Mouse (Mus musculus): ENCODE measurements around the gene Ano6. TPM values are rescaled to one million over a fixed set of nuclear protein-coding genes. Genes with fewer than 3 reads are reported as not detected.

The Ano6 gene
- polyA plus RNA-seq, 1 experiment from 2014 or later, result 27.8 TPM

GRCm38 (mm10) chr15:95848493-95849064, 57.9 kb downstream of the Ano6 start:
- no peaks in the 10 kb centered on the region for H3K9me3 ChIP-seq (ENCODE audit: control insufficient read depth, low read length)
- H3K4me1 ChIP-seq (ENCODE audit: control insufficient read depth, insufficient read depth, low read length), result no peaks in the 10 kb centered on the region
- 73% methylated on average over 6 of the region's 6 CpGs for WGBS
- no peak overlapping the region for H3K9ac ChIP-seq (replicated peaks; ENCODE audit: low read length)
- H3K27me3 ChIP-seq (ENCODE audit: control insufficient read depth, insufficient read depth, low read length), result no peaks in the 10 kb centered on the region
- no peak overlapping the region for H3K4me2 ChIP-seq (ENCODE audit: low read length)
- no peak for ATAC-seq (ENCODE audit: low FRiP score, low TSS enrichment)
- H3K36me3 ChIP-seq (ENCODE audit: control insufficient read depth, insufficient read depth, low read length), result no peaks in the 10 kb centered on the region
- H3K27ac ChIP-seq (replicated peaks; ENCODE audit: low read depth, low read length), result no peak overlapping the region
- H3K4me3 ChIP-seq (replicated peaks; ENCODE audit: low read depth, low read length), result no peak overlapping the region
- DNase-seq, result no peak

DNA sequence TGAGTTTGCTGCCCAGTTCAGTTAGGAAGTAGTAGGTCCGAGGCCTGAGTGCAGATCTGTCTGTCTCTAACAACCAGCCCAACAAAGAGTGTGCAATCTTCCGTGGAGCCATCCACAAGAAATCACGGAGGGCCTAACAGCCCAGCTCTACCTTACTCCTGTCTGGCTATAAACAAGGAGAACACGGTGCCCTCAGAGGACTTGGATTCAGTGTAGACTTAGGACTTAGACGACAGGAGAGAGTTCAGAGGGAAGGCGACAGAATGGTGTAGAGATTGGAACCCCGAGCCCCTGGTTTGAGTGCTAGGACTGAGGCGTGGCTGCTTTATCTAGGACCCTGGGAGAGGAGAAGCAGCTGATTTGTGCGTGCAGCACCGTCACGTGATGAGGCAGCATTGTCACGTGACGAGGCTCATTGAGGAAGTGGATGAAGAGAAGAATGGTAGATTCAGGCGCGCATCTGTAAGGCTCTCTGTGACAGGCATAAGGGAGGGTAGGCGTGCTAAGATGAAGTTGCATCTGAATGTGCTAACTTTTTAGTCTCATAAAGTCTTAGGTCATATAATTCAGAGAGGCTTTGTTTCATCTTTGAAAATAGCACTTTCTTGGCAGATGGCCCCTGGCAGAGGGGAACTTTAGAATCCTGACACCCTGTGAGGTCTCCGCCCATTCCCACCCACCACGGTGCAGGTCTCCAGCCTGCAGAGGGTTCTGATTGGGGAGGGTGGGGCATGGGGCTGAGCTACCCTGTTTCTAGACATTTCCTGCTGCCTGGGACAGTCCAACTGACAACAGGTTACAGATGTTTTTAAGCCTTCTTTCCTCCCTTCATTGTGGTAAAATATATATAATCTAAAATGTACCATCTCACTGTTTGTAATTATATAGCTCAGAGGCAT, 59.1 kb downstream of the Ano6 start:
- H3K9me3 ChIP-seq (ENCODE audit: control insufficient read depth, low read length), result no peaks in the 10 kb centered on the region
- no peaks in the 10 kb centered on the region for H3K4me1 ChIP-seq (ENCODE audit: control insufficient read depth, insufficient read depth, low read length)
- no peak overlapping the region for H3K27ac ChIP-seq (replicated peaks; ENCODE audit: low read depth, low read length)
- H3K36me3 ChIP-seq (ENCODE audit: control insufficient read depth, insufficient read depth, low read length), result no peaks in the 10 kb centered on the region
- ATAC-seq (ENCODE audit: low FRiP score, low TSS enrichment), result no peak
- H3K4me3 ChIP-seq (replicated peaks; ENCODE audit: low read depth, low read length), result no peak overlapping the region
- no peak overlapping the region for H3K9ac ChIP-seq (replicated peaks; ENCODE audit: low read length)
- DNase-seq, result no peak
- H3K27me3 ChIP-seq (ENCODE audit: control insufficient read depth, insufficient read depth, low read length), result no peaks in the 10 kb centered on the region
- WGBS, result 75% methylated on average over 18 of the region's 18 CpGs
- no peak overlapping the region for H3K4me2 ChIP-seq (ENCODE audit: low read length)

GRCm38 (mm10) chr15:95850546-95850945, 59.9 kb downstream of the Ano6 start:
- no peaks in the 10 kb centered on the region for H3K9me3 ChIP-seq (ENCODE audit: control insufficient read depth, low read length)
- no peaks in the 10 kb centered on the region for H3K36me3 ChIP-seq (ENCODE audit: control insufficient read depth, insufficient read depth, low read length)
- WGBS, result 94% methylated on average over 5 of the region's 5 CpGs
- no peak overlapping the region for H3K9ac ChIP-seq (replicated peaks; ENCODE audit: low read length)
- no peak for ATAC-seq (ENCODE audit: low FRiP score, low TSS enrichment)
- no peaks in the 10 kb centered on the region for H3K27me3 ChIP-seq (ENCODE audit: control insufficient read depth, insufficient read depth, low read length)
- no peak overlapping the region for H3K4me3 ChIP-seq (replicated peaks; ENCODE audit: low read depth, low read length)
- no peak overlapping the region for H3K27ac ChIP-seq (replicated peaks; ENCODE audit: low read depth, low read length)
- H3K4me1 ChIP-seq (ENCODE audit: control insufficient read depth, insufficient read depth, low read length), result no peaks in the 10 kb centered on the region
- H3K4me2 ChIP-seq (ENCODE audit: low read length), result no peak overlapping the region
- DNase-seq, result no peak

DNA sequence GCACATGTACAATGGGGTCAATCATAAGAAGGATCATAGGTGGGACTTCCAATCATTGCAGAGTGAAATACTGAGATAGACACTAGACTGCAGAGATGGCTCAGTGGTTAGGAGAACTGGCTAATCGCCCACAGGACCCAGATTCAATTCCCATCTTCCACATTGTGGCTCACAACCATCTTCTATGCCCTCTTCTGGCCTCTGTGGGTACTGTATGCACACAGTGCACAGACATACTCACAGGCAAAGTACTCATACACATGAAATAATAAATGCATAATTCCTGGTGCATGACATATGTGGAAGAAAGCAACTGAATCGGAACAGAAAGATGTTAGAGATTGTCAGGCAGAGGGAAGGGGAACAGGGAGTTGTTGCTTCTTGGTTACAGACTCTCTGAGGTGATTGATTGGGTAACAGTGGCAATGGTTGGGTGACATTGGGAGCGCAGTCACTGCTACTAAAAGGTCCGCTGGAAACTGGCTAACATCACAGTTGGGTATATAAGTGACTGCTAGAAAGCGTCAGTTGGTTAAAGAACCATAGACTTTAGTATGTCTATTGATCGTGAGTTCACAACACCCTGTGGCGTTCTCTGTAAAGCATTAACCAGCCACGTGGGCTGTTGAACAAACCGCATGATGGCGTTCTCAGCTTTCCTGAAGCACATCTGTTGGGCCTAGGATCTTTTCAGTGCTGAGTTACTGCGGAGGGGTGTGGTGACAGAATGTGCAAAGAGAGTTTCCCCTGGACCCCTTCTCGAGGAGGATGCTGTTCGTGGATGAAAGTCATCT, 64.6 kb downstream of the Ano6 start:
- DNase-seq (no peak), ATAC-seq (ENCODE audit: low FRiP score, low TSS enrichment) (no peak)
- H3K9ac ChIP-seq (replicated peaks; ENCODE audit: low read length), result no peak overlapping the region
- WGBS, result 96% methylated on average over 13 of the region's 13 CpGs
- H3K27me3 ChIP-seq (ENCODE audit: control insufficient read depth, insufficient read depth, low read length), result no peaks in the 10 kb centered on the region
- no peak overlapping the region for H3K4me3 ChIP-seq (replicated peaks; ENCODE audit: low read depth, low read length)
- H3K9me3 ChIP-seq (ENCODE audit: control insufficient read depth, low read length), result no peaks in the 10 kb centered on the region
- no peaks in the 10 kb centered on the region for H3K4me1 ChIP-seq (ENCODE audit: control insufficient read depth, insufficient read depth, low read length)
- no peak overlapping the region for H3K27ac ChIP-seq (replicated peaks; ENCODE audit: low read depth, low read length)
- H3K36me3 ChIP-seq (ENCODE audit: control insufficient read depth, insufficient read depth, low read length), result no peaks in the 10 kb centered on the region
- H3K4me2 ChIP-seq (ENCODE audit: low read length), result no peak overlapping the region

- Histone ChIP-seq H3K27me3 (ENCODE audit: control insufficient read depth, insufficient read depth, low read length) (no peaks in the 10 kb centered on the region), H3K9me3 (ENCODE audit: control insufficient read depth, low read length) (no peaks in the 10 kb centered on the region), H3K4me3 (replicated peaks; ENCODE audit: low read depth, low read length) (no peak overlapping the region), H3K4me1 (ENCODE audit: control insufficient read depth, insufficient read depth, low read length) (no peaks in the 10 kb centered on the region), H3K27ac (replicated peaks; ENCODE audit: low read depth, low read length) (no peak overlapping the region), H3K9ac (replicated peaks; ENCODE audit: low read length) (no peak overlapping the region), H3K4me2 (ENCODE audit: low read length) (no peak overlapping the region), H3K36me3 (ENCODE audit: control insufficient read depth, insufficient read depth, low read length) (no peaks in the 10 kb centered on the region)
- DNase-seq (no peak), ATAC-seq (ENCODE audit: low FRiP score, low TSS enrichment) (no peak)
- 81% methylated on average over 7 of the region's 7 CpGs for WGBS
These were observed 65.3 kb downstream of the Ano6 start for GRCm38 (mm10) chr15:95855953-95856352.

- DNase-seq (no peak), ATAC-seq (ENCODE audit: low FRiP score, low TSS enrichment) (no peak)
- whole genome bisulfite sequencing, result 84% methylated on average over 8 of the region's 8 CpGs
- H3K36me3 ChIP-seq (ENCODE audit: control insufficient read depth, insufficient read depth, low read length), result no peaks in the 10 kb centered on the region
- H3K9me3 ChIP-seq (ENCODE audit: control insufficient read depth, low read length), result no peaks in the 10 kb centered on the region
- H3K4me2 ChIP-seq (ENCODE audit: low read length), result no peak overlapping the region
- H3K9ac ChIP-seq (replicated peaks; ENCODE audit: low read length), result no peak overlapping the region
- no peaks in the 10 kb centered on the region for H3K4me1 ChIP-seq (ENCODE audit: control insufficient read depth, insufficient read depth, low read length)
- no peaks in the 10 kb centered on the region for H3K27me3 ChIP-seq (ENCODE audit: control insufficient read depth, insufficient read depth, low read length)
- no peak overlapping the region for H3K27ac ChIP-seq (replicated peaks; ENCODE audit: low read depth, low read length)
- H3K4me3 ChIP-seq (replicated peaks; ENCODE audit: low read depth, low read length), result no peak overlapping the region
These were observed 66.3 kb downstream of the Ano6 start for GRCm38 (mm10) chr15:95856684-95857595.

- no peak overlapping the region for H3K9ac ChIP-seq (replicated peaks; ENCODE audit: low read length)
- no peaks in the 10 kb centered on the region for H3K36me3 ChIP-seq (ENCODE audit: control insufficient read depth, insufficient read depth, low read length)
- no peak overlapping the region for H3K27ac ChIP-seq (replicated peaks; ENCODE audit: low read depth, low read length)
- no peaks in the 10 kb centered on the region for H3K4me1 ChIP-seq (ENCODE audit: control insufficient read depth, insufficient read depth, low read length)
- ATAC-seq (ENCODE audit: low FRiP score, low TSS enrichment) (no peak), DNase-seq (no peak)
- H3K27me3 ChIP-seq (ENCODE audit: control insufficient read depth, insufficient read depth, low read length), result no peaks in the 10 kb centered on the region
- H3K4me2 ChIP-seq (ENCODE audit: low read length), result no peak overlapping the region
- H3K9me3 ChIP-seq (ENCODE audit: control insufficient read depth, low read length), result no peaks in the 10 kb centered on the region
- no peak overlapping the region for H3K4me3 ChIP-seq (replicated peaks; ENCODE audit: low read depth, low read length)
- WGBS, result 84% methylated on average over 9 of the region's 9 CpGs
These were observed 68.4 kb downstream of the Ano6 start for GRCm38 (mm10) chr15:95858876-95859655.
